Mouse (Mus musculus): ENCODE measurements at regions not wholly inside any gene's neighbourhood (a gene's known extent, or its start where the extent isn't known, plus 50 kb on each side); places are given as distances from the start of the nearest gene placed in this dataset.

GRCm38 (mm10) chr17:79167198-79167597 lies 115.5 kb downstream of the Qpct start:
- in situ Hi-C loops (cut with MboI, MseI), result no loop called here

DNA sequence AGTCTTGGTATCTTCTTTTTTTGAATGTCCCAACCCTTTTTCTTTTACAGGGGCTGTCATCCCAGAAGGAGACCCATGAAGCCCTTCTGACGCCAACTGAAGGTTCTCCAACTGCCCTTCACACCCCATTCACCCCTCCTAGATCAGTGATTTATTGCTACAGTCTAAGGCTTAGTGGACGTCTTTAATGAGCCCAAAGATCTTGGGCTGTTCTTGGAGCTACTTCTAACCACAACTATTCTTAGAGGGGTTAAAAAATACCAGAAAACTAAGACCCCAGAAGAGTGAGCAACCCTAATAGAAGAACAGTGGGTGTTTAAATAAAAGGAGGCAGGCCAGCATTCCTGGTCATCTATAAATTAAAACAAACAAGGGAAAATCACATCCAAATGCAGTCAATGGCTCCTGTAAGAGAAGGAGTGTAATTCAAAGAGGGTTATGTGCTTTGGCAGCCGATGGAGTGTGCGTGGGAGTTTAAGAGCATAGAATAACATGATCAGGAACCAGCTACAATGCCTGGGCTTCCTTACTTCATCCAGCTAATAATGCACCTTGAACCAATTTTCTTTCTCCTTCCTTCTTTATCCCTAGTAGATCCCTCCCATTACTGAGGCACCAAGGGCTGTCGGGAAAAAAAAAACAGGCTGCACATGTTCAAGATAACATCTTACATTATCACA lies 113.3 kb downstream of the Qpct start:
- in situ Hi-C loops (cut with MboI, MseI), result no loop called here

GRCm38 (mm10) chr17:79163983-79164382 lies 112.3 kb downstream of the Qpct start:
- in situ Hi-C loops (cut with MboI, MseI), result no loop called here

GRCm38 (mm10) chr17:79154138-79154537 lies 102.4 kb downstream of the Qpct start:
- in situ Hi-C loops (cut with MboI, MseI), result no loop called here

DNA sequence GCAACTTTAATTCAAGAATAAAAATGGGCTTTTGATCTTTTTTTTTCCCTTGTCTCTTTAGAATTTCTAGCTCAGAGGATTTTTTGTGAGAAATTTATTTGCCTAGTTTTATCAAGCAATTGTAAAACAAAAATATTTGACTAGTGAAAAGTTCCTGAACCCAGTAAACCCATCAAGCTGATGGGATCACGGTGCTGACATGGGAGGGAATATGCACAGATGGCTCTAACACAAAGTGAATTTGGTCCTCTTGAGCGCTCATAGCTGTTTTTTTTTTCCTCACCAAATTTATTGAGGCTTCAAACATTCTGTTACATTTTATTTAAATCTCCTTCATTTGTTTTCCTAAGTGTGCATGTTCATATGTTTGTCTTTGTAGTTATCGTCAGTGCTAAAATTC lies 101.1 kb downstream of the Qpct start:
- in situ Hi-C loops (cut with MboI, MseI), result no loop called here

- in situ Hi-C loops (cut with MboI, MseI), result no loop called here
These were observed 96.2 kb downstream of the Qpct start for GRCm38 (mm10) chr17:79147883-79148282.

DNA sequence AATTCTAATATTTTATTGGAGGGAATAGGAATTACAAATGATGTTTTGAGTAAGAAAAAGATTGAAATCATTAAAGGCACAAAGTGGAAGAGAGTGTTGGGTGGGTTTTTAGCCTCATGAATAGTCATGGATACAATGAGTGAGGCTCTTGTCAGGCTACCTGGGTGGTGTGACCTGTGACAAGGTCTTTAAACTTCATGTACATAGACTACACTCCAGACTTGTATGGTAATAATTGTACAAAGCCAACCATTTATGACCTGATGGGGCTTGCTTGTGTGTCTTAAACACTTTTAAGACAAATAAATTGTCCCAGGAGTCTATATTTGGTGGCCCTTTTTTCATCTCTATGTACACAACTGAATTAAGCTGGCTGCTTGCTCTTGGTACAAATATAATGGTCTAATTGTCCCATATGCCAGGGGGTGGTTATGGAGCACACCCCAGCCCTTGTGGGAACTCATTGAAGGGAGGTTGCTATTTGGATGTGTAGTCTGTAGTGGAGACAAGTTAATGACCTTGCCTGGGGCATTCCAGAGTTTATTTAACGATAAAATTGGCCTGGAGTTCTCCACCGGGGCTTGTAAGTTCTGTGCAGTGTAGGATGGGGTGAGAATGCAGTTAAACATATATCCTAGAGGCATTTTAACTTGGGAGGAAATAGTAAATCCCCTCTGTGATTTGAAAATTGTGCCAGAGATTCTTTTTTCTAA lies 93.4 kb downstream of the Qpct start:
- in situ Hi-C loops (cut with MboI, MseI), result no loop called here

- in situ Hi-C loops (cut with MboI, MseI), result no loop called here
These were observed 91.3 kb downstream of the Qpct start for GRCm38 (mm10) chr17:79143031-79143430.
